Mouse (Mus musculus): ENCODE data around the gene Rai14. TPM values are rescaled to one million over a fixed set of nuclear protein-coding genes. Genes with fewer than 3 reads are reported as not detected.

Rai14 gene
- polyA plus RNA-seq, 1 experiment from 2014 or later = 4.6 TPM

DNA sequence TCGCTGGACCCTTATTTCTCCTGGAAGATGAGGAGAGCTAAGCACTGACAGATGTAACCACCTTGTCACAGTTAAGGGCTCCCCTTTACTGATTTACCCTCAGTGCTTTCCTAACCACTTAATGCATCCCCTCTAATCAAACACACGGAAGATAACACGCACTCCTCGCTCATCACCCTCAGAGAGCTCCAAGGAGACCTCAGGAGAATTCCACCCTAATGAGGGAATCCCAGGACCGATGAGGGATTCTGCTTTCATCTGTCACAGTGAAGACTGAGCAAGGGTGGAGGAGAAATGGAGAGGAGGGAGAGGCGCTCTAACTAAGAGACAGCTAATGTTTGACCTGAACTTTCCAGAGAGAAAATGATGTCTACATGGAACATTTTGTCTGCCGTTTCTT is 44.3 kb downstream of the Rai14 start:
- Histone ChIP-seq H3K4me3 (replicated peaks) (no peak overlapping the region), H3K4me1 (replicated peaks) (no peaks in the 10 kb centered on the region), H3K9ac (no peak overlapping the region), H3K36me3 (replicated peaks) (no peaks in the 10 kb centered on the region), H3K4me2 (no peak overlapping the region), H3K9me3 (replicated peaks) (no peaks in the 10 kb centered on the region), H3K27ac (replicated peaks) (no peak overlapping the region), H3K27me3 (no peaks in the 10 kb centered on the region)
- 66% methylated on average over 7 of the region's 7 CpGs for WGBS (ENCODE audit: insufficient replicate concordance)
- ATAC-seq (ENCODE audit: insufficient read depth) = no peak

DNA sequence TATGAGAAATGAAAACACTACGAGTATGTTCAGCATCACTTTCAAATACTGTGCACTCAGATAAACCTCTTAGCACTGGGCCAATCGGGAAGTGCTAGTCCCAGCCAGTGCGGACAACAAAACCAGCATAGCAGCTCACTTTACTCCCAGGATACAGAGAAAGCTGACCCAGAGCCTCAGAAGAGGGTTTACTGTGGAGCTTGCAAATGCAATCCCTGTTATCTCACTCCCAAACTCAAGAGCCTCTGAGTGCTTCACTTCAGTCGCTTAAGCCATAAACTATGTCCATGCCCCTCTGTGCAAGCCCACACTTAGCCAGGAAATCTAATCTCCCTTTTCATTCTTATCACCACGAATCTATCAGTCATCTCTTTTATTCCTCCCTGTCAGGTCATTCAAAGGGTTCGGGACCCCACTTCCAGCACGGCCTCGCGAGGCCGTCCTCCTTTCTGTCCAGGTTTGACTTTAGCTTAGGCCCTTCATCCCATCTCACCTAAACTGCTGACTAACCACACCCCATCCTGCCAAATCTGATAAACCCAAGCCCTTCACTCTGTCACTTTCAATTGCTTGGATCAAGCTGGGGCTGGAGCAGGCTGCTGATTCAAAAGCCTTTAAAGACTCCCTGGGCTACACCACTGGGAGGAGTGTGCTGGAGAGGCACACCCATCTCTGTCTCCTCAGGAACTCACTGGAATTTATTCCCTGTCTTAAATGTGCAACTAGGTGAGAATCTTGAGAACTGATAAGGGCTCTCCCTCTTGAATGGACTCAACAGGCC is 46.1 kb downstream of the Rai14 start:
- no peaks in the 10 kb centered on the region for H3K4me1 ChIP-seq (replicated peaks)
- no peaks in the 10 kb centered on the region for H3K9me3 ChIP-seq (replicated peaks)
- no peak overlapping the region for H3K9ac ChIP-seq
- no peak overlapping the region for H3K4me2 ChIP-seq
- WGBS (ENCODE audit: insufficient replicate concordance) = 58% methylated on average over 10 of the region's 10 CpGs
- no peak for ATAC-seq (ENCODE audit: insufficient read depth)
- no peak overlapping the region for H3K27ac ChIP-seq (replicated peaks)
- H3K27me3 ChIP-seq = no peaks in the 10 kb centered on the region
- no peak overlapping the region for H3K4me3 ChIP-seq (replicated peaks)
- no peaks in the 10 kb centered on the region for H3K36me3 ChIP-seq (replicated peaks)

DNA sequence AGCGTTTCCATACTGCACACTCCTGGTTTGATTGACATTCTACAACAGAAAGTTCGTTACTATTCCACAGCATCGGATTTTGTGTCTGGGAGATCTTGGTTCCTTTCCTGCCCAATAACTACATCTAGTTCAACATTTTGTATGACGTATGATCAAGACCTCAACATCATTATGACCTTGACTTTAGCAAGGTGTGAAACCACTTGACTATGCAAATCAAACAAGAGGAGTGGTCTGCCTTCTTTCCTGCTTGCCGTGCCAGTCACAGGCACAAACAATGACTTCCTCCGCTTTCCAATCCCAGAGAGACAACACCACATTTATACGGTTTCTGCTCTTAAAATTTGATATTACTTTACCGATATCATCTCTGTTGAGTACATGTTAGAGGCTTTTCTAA is 48.6 kb downstream of the Rai14 start:
- no peak for ATAC-seq (ENCODE audit: insufficient read depth)
- H3K27ac ChIP-seq (replicated peaks) = no peak overlapping the region

DNA sequence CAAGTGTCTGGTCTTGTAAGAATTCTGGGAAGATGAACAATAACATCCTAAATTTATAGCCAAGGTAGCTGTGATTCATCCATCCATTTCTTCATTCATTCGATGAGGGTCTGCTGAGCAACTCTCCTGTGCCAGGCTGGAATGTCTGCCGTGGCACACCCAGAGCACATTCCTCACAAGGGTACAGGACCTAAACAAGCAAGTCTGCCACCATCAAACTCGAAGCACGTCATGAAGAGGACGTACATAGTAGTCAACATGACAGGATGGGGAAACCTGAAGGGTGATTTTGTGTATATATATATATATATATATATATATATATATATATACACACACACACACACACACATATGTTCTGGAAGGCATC is 49.9 kb downstream of the Rai14 start:
- Histone ChIP-seq H3K27ac (replicated peaks) (no peak overlapping the region), H3K27me3 (no peaks in the 10 kb centered on the region), H3K4me2 (no peak overlapping the region), H3K9me3 (replicated peaks) (no peaks in the 10 kb centered on the region), H3K9ac (no peak overlapping the region), H3K4me3 (replicated peaks) (no peak overlapping the region), H3K36me3 (replicated peaks) (no peaks in the 10 kb centered on the region), H3K4me1 (replicated peaks) (no peaks in the 10 kb centered on the region)
- no peak for ATAC-seq (ENCODE audit: insufficient read depth)
- WGBS (ENCODE audit: insufficient replicate concordance) = 69% methylated on average over 5 of the region's 5 CpGs

More for the DNA sequence above, 48.6 kb downstream of the Rai14 start:
- Histone ChIP-seq H3K9me3 (replicated peaks) (no peaks in the 10 kb centered on the region), H3K27me3 (no peaks in the 10 kb centered on the region), H3K4me1 (replicated peaks) (no peaks in the 10 kb centered on the region), H3K36me3 (replicated peaks) (no peaks in the 10 kb centered on the region), H3K4me2 (no peak overlapping the region), H3K4me3 (replicated peaks) (no peak overlapping the region), H3K9ac (no peak overlapping the region)
- WGBS (ENCODE audit: insufficient replicate concordance) = 64% methylated on average over 8 of the region's 8 CpGs

DNA sequence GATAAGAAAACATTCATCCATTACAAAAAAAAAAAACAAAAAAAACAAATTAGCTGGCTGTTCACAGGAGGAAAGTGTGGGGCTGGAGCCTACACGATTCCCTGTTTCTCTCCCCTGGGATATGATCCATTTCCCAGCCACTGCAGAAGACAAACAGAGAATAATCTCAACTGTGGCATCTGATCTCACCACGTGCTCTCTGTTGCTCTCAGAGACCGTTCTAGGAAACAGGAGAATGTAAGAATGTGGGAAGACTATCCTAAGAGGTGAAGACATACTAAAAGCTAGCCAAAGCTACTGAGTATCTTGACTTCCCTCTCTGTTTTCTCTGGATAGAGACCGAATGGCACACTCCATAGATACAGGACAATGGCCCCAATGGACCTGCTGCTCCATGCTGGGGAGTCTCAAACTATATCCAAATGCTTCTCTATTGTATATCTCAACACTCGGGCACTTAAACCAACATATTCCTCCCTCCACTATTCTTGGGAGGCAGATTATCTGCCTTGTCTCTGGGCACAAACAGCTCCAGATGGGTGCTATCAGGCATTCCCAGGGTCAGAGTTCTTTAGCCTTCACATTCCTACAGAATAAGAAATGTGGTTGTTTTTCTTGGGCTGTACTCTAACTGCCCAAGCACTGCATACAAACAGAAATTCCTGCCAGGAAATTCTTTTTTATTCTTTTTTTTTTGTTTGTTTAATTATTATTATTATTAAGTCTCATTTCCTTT is 50.5 kb downstream of the Rai14 start:
- Histone ChIP-seq H3K9ac (no peak overlapping the region), H3K4me2 (no peak overlapping the region), H3K9me3 (replicated peaks) (no peaks in the 10 kb centered on the region), H3K4me3 (replicated peaks) (no peak overlapping the region), H3K4me1 (replicated peaks) (no peaks in the 10 kb centered on the region), H3K36me3 (replicated peaks) (no peaks in the 10 kb centered on the region), H3K27ac (replicated peaks) (no peak overlapping the region), H3K27me3 (no peaks in the 10 kb centered on the region)
- no peak for ATAC-seq (ENCODE audit: insufficient read depth)
- 53% methylated on average over 5 of the region's 5 CpGs for WGBS (ENCODE audit: insufficient replicate concordance)

DNA sequence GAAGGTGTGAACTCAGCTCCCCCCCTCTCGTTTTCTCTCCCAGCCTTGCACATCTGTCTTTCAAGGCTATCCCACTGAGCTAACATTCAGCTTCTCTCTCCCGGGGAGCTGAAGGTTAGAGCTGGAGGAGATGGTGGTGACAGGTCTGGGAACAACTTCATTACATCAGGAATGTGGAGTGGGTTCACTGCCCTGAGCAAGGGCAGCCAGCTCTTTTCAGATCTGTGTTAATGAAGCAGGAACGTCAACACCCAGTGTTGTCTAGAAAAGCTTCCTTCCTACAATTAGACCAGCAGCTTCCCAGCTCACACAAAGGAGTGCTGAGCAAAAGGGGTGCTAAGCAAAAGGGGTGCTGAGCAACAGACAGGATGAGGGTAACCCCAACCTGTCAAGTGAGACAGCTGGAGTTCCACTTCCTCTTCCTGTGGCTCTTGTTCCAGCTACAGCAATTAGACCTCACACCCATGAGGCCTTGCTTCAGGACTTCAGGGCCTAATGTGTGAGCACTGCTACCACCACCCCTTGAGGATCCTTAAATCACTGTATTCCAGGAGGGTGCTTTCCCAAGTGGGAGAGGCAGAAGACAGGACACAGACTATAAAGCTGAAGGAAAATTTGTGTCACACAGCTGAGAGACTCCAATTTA is 52.3 kb downstream of the Rai14 start:
- Histone ChIP-seq H3K4me1 (replicated peaks) (no peaks in the 10 kb centered on the region), H3K4me3 (replicated peaks) (no peak overlapping the region), H3K36me3 (replicated peaks) (no peaks in the 10 kb centered on the region), H3K27ac (replicated peaks) (no peak overlapping the region), H3K9ac (no peak overlapping the region), H3K27me3 (no peaks in the 10 kb centered on the region), H3K4me2 (no peak overlapping the region), H3K9me3 (replicated peaks) (no peaks in the 10 kb centered on the region; the same call in 1 of the 2 replicates)
- no peak for ATAC-seq (ENCODE audit: insufficient read depth)
- 23% methylated on average over 3 of the region's 3 CpGs for WGBS (ENCODE audit: insufficient replicate concordance)

DNA sequence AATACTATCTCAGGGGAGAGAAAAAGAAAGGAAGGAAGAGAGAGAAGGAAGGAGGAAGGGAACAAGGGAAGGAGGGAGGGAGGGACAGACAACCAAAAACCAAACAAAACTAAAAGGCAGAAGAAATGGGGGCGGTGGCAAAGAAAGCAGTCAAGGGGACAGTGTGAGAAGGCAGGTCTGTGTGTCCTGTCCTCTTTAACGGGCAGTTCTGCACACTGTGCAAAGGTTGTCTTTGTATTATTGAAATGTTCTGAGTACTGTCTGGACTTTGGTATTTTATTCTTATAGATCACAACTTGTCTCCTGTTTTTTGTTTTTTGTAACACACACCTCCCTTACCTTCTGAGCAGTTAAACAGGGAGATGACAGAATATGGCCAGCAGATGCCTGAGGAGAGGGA is 55.6 kb downstream of the Rai14 start:
- Histone ChIP-seq H3K4me3 (replicated peaks) (no peak overlapping the region), H3K4me2 (no peak overlapping the region), H3K27ac (replicated peaks) (no peak overlapping the region), H3K9ac (no peak overlapping the region), H3K36me3 (replicated peaks) (no peaks in the 10 kb centered on the region), H3K27me3 (no peaks in the 10 kb centered on the region), H3K4me1 (replicated peaks) (no peaks in the 10 kb centered on the region), H3K9me3 (replicated peaks) (no peaks in the 10 kb centered on the region; the same call in 1 of the 2 replicates)
- ATAC-seq (ENCODE audit: insufficient read depth) = no peak
- WGBS (ENCODE audit: insufficient replicate concordance) = 71% methylated on average over 2 of the region's 2 CpGs

DNA sequence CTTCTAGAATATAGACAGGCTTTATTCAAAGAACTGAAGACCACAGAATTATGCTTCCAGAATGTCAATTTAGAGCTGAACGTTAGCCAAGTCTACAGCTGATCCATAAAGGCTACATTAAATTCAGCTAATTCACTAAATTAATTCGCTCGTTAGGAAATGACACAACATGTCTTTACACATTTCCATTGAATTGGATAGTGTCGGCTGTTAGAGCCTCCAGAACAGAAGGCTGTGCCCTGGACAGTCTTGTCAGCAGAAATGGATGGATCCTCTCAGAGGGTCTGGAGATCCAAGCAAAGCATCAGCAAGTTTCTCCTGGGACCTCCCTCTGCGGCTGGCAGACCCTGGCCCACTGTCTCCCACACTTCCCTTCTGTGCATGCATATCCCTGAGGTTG is 58.3 kb downstream of the Rai14 start:
- Histone ChIP-seq H3K36me3 (replicated peaks) (no peaks in the 10 kb centered on the region), H3K9me3 (replicated peaks) (no peaks in the 10 kb centered on the region; the same call in 1 of the 2 replicates), H3K4me1 (replicated peaks) (no peaks in the 10 kb centered on the region), H3K4me3 (replicated peaks) (no peak overlapping the region), H3K27ac (replicated peaks) (no peak overlapping the region), H3K27me3 (no peaks in the 10 kb centered on the region), H3K9ac (no peak overlapping the region), H3K4me2 (no peak overlapping the region)
- no peak for ATAC-seq (ENCODE audit: insufficient read depth)
- 70% methylated on average over 5 of the region's 5 CpGs for WGBS (ENCODE audit: insufficient replicate concordance)

DNA sequence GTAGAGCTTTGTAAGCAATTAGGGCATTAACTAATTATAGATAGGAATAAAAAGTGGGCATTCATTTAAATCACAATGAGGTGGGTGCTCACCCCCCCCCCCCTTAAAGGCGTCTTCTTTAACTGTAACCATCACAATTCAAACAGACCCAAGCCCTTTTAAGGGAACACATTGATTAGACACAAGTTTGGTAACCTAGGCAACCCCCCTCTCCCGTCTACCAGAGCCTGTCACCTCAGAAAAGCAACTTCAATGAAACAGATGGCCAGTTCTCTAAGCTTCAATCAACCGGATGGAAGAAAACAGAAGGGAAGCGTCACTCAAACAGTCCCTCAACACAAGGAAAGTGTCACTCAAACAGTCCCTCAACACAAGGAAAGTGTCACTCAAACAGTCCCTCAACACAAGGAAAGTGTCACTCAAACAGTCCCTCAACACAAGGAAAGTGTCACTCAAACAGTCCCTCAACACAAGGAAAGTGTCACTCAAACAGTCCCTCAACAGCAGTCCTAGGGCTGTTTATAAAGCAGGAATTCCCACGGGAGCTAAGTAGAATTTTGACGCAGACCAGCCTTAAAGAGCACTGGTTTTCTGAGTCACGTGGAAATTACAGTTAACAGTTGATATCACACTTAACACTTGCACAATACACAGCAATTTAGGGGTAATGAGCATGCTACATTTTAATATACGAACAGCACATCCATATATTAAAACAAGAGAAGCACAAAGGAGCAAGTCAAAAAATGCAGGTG is 59.1 kb downstream of the Rai14 start:
- no peak overlapping the region for H3K9ac ChIP-seq
- 47% methylated on average over 8 of the region's 8 CpGs for whole genome bisulfite sequencing (ENCODE audit: insufficient replicate concordance)
- no peak overlapping the region for H3K4me2 ChIP-seq
- no peaks in the 10 kb centered on the region; the same call in 1 of the 2 replicates for H3K9me3 ChIP-seq (replicated peaks)
- H3K27me3 ChIP-seq = no peaks in the 10 kb centered on the region
- H3K4me3 ChIP-seq (replicated peaks) = no peak overlapping the region
- H3K27ac ChIP-seq (replicated peaks) = no peak overlapping the region
- H3K4me1 ChIP-seq (replicated peaks) = no peaks in the 10 kb centered on the region
- ATAC-seq (ENCODE audit: insufficient read depth) = no peak
- H3K36me3 ChIP-seq (replicated peaks) = no peaks in the 10 kb centered on the region

DNA sequence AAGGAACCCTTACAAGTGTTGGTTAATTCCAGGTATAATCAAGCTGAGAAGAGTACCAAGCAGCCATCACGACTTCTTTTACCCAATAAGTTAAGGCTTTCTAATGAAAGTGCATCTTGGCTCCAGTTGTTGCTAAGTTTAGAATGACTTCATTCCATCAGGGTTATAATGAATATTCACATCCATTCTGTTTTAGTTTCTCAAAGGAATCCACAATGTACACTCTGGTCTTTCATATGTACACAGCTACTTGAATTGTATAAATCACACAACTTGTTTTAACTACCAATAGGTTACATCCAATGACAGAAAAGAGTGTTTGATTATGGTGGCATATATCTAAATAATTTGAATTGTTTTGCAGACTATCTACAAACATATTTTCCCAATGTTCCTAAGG is 59.7 kb downstream of the Rai14 start:
- ATAC-seq (ENCODE audit: insufficient read depth) = no peak
- H3K27me3 ChIP-seq = no peaks in the 10 kb centered on the region
- H3K27ac ChIP-seq (replicated peaks) = no peak overlapping the region
- no peaks in the 10 kb centered on the region for H3K4me1 ChIP-seq (replicated peaks)
- 72% methylated on average over 1 of the region's 1 CpGs for WGBS (ENCODE audit: insufficient replicate concordance)
- H3K36me3 ChIP-seq (replicated peaks) = no peaks in the 10 kb centered on the region
- H3K4me2 ChIP-seq = no peak overlapping the region
- H3K9ac ChIP-seq = no peak overlapping the region
- no peak overlapping the region for H3K4me3 ChIP-seq (replicated peaks)
- H3K9me3 ChIP-seq (replicated peaks) = no peaks in the 10 kb centered on the region; the same call in 1 of the 2 replicates
